Mouse (Mus musculus): ENCODE measurements at regions not wholly inside any gene's neighbourhood (a gene's known extent, or its start where the extent isn't known, plus 50 kb on each side); places are given as distances from the start of the nearest gene placed in this dataset.

DNA sequence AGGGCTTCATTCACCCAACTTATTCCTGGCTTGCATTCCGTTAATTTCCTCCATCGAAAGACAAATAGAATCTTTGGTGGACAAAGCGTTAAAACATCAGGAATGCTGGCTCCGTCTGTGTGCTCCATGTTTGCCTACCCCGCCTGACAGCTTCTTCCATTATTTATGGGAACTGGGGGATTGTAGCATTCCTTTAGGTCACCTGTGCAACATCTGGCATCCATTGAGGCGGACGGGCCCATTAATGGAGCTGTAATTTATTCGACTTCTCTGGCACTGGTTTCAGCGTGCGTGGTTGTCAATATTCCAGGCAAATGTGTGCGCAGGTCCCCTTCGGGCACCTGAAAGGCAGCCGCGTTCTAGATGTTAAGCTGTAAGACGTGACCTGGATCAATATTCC, 196.9 kb downstream of the Thbs2 start:
- no peak for DNase-seq (ENCODE audit: low spot score)

DNA sequence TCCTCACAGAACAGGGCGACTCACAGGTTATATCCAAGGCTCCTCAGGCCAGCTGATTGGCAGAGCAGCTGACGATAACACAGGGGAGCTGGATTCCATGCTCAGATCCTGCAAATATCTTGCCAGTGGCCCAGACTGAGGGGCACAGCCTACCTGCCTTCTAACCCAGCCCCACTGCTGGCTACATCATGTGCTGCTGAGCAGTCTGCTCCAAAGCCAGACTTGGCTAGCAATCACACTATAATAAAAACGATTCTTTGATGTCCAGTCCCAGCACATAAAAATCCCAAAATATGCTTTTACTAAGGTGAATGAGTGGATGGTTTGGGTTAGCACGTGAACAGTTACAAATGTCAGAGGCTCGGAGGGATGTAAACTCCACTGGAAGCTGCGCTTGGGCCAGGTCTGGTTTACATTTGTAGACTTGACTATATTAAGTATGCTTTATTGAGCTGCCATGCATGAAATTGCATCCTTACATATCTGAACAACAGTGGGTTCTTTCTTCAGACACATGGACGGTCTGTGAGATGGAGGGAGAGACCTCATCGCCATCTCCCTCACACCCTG, 200.2 kb downstream of the Thbs2 start:
- no peak for DNase-seq (ENCODE audit: low spot score)

DNA sequence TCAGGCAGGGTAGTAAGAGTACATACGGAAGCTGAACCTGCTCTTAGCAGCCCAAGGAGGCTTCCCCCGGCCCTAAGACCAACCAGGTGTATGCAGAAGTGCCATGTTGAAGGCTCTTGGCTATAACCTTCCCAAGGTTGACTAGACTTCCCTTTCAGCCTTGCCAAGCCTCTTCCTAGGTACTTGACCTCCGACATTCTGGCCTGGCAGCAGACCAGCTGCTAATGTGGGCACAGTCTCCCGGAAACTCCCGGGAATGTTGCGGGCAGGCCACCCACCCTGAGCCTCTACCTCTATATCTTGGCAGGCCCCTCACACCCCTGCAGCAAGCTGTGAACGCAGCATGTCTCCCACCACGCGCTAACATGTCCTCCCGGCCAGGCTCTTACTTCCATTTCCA, 201.1 kb downstream of the Thbs2 start:
- no peak for DNase-seq (ENCODE audit: low spot score)

DNA sequence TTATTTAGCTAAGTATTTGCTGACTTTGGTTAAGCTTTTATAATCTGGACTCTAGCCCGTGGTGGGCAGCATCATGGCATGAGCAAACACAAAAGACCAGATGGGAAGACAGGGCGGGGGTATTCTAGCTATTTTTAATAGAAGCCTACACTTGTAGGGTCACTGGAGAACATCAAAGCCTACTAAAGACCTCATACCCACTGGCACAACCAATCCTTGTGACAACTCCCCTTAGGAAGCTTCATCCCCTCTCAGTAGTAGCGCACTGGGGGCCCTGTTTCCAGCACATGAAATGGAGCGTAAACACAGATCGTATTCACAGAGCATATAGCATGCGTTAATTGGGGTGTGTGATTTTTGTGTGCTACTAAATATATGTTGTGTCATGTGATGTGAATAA, 202.4 kb downstream of the Smoc2 start:
- DNase-seq (ENCODE audit: low spot score), result no peak

- DNase-seq (ENCODE audit: low spot score), result no peak
Measured at GRCm38 (mm10) chr17:14478938-14479505, 199.7 kb downstream of the Smoc2 start.

- DNase-seq (ENCODE audit: low spot score), result no peak
Measured at GRCm38 (mm10) chr17:14476707-14477106, 197.4 kb downstream of the Smoc2 start.

GRCm38 (mm10) chr17:14475778-14476647, 196.7 kb downstream of the Smoc2 start:
- DNase-seq (ENCODE audit: low spot score), result no peak

DNA sequence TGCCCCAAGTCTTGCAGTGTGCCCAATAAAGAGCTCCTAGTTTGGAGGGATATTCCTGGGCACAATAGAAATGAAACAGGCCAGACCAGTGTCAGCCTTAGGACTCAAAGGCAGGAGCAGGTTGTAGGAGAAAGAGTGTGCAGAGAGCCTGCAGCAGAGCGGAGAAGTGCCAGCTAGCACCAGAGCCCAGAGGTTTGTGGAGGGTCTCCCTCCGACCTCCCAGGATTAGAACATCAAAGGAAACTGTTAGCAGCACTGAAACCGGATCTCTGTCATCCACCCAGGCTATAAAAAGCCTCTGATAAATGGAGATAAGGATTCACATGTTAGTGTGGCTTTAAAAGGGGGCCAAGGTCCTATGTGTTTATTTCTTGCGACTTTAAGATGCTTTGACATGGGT, 196.0 kb downstream of the Smoc2 start:
- DNase-seq (ENCODE audit: low spot score), result no peak

GRCm38 (mm10) chr17:14468754-14469488, 189.6 kb downstream of the Smoc2 start:
- DNase-seq (ENCODE audit: low spot score), result no peak

GRCm38 (mm10) chr17:14455251-14455743, 176.0 kb downstream of the Smoc2 start:
- peak; percentile 26 for DNase-seq (ENCODE audit: low spot score)
